Mouse (Mus musculus): ENCODE results near the gene Dop1a. TPM values are rescaled to one million over a fixed set of nuclear protein-coding genes. Genes with fewer than 3 reads are reported as not detected.
"Not testable (repeated sequence)": the region's sequence is repeated elsewhere in the genome, so short reads cannot be mapped to it uniquely, and the experiment has no call there.

The Dop1a gene
- total RNA-seq, 2 experiments from 2014 or later = 5.8 to 11.0 TPM

DNA sequence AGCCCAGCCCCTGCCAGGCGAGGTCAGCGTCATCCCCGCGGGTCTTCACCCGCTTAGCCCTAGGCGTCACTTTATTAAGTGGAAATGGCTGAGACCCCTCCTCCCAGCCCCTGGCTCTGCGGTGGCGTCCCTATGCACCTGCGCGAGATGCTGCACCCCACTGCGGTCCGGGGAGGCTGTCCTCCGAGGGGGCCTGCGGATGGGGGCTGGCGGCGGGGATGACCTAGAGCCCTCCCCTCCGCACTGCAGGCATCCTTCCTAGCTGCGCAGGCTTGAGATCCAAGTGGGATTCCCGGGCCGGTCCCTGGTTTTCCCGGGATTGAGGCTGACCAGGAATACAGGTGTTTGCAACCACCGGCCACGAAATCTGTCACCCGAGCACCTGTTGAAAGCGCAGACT lies 105.2 kb downstream of the Dop1a start:
- peak; percentile 20; the same call in 1 of the 2 replicates for ATAC-seq (replicated peaks; ENCODE audit: low FRiP score, poor library complexity, severe bottlenecking)

DNA sequence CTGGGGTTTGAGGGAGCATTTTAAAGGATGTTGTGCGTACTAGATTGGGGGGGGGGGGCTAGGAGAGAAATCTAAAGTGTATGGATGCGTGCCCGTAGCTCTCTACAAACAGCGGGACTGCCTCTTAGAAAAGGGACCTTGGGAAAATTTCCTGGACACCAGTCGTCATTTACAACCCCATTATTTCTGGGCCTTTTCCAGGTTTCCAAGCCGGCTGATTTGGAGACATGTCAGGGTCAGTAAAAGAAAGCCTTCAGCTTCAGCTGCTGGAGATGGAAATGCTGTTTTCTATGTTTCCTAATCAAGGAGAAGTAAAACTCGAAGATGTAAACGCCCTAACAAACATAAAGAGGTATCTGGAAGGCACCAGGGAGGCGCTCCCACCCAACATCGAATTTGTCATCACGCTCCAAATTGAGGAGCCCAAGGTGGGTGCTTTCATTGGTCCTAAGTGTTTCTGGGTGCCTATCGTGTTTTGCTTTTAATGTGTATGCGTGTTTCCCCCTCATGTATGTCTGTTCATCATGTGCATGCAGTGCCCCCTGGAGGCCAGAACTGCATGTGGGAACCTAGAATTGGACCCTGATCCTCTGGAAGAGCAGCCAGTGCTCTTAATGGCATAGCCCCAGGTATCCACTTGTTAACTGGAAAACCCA lies 105.8 kb downstream of the Dop1a start:
- ATAC-seq (replicated peaks; ENCODE audit: low FRiP score, poor library complexity, severe bottlenecking) = peak; percentile 69

DNA sequence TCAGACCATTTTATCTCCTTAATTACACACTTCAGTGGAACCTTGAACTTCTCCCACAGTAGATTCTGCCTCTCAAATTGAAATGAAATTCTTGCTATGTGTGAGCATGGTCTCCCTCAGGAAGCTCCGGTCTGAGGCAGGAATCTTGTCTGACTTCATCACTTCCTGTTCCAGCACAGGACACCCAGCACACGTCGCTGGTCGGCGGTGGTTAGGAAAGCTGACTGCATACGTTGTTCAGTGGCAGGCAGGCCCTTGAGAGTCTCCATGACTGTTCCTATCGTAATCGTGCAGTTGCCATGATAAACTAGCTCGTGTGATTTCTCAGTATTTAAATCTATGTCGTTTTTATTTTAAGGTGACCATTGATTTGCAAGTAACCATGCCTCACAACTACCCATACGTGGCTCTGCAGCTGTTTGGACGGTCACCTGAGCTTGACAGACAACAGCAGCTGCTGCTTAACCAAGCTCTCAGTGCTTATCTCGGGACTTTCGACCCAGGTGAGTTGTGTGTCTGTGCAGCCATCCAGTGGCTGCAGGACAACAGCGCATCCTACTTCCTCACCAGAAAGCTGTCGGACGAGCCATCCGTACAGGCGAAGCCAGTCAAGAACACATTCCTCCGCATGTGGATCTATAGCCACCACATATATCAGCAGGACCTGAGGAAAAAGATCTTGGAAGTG lies 106.8 kb downstream of the Dop1a start:
- ATAC-seq (replicated peaks; ENCODE audit: low FRiP score, poor library complexity, severe bottlenecking) = no peak

DNA sequence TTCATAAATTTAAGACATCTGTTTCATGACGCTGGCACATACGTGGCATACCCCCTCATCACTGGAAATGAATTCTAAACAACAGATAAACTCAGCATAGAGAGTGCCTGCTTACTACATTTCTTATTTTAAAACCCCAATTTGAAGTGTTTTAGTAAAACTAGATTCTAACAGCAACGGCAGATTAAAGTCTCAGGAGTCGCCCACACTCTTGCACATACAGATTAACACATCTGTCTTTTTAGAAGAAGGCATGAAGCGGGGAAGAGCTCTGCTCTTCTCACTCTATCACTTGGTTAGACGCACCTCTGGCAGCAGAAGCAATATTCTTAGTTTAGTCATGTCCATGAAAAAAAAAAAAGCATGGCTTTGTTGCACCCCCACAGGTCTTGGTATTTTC lies 108.2 kb downstream of the Dop1a start:
- no peak for ATAC-seq (replicated peaks; ENCODE audit: low FRiP score, poor library complexity, severe bottlenecking)

DNA sequence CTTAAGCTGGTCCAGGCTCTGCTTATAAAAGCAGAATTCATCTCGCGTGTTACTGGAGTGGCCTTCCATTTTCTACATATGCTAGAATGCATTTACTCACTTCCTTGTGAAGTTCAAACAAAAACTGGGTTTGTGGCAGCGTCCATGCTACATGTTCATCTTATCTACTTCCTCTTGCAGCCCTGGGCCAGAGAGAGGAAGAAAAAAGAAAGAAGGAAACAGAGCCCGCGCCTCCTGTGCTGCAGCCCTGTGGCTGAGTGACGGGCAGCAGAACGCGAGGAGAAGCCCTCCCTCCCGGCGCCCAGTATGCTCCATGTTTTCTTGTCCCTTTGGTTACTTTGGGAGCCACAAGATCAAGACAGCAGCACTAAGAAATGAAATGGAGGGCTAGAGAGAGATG lies 112.7 kb downstream of the Dop1a start:
- ATAC-seq (replicated peaks; ENCODE audit: low FRiP score, poor library complexity, severe bottlenecking) = no peak

DNA sequence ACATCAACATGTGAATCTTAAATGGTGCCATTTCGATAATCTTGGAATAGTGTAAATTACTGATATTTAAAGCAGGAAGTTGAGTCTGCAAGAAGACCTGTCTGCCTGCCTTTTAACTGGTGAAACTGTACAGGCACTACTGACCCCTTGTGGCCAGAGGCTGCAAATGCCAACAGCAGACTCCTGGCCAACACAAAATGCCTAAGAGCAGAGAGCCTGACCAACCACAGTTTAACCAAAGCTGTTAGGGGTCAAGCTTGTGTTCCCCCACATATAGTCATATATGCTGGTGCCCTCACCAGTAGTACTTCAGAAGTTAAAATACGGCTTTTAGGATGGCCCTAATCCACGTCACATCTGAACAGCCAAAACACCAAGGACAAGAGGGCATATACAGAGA lies 116.8 kb downstream of the Dop1a start:
- peak; percentile 90 for ATAC-seq (replicated peaks; ENCODE audit: low FRiP score, poor library complexity, severe bottlenecking)

DNA sequence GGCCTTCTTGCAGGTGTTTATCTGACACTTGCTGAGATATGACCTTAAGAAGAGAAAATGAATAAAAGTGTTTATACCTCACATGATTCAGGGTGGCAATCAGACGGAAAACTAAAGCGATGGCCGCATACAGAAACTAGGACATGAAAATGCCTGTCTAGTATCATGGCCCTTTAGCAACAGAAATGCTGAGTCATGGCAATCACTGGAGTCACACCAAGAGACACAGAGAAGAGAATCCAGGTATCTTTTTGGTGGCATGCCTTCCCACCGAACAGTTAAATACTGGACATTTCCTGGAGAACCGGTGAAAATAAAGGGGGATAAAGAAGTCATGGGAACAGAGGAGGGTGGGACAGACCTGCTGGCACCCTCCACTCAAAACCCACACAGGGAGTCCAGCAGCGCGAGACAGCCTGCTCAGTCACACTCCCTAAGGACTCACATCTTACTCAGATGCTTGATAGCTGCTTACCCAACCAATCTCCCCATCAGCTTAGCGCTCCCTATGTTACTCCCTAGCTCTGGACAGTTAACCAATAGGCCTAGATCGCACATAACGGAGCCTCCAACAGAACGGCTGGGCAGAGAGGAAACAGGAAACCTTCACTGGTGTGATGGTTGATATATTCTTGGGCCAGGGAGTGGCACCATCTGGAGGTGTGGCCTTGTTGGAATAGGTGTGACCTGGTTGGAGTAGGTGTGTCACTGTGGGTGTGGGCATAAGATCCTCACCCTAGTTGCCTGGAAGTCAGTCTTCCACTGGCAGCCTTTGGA lies 120.3 kb downstream of the Dop1a start:
- ATAC-seq (replicated peaks; ENCODE audit: low FRiP score, poor library complexity, severe bottlenecking) = no peak

DNA sequence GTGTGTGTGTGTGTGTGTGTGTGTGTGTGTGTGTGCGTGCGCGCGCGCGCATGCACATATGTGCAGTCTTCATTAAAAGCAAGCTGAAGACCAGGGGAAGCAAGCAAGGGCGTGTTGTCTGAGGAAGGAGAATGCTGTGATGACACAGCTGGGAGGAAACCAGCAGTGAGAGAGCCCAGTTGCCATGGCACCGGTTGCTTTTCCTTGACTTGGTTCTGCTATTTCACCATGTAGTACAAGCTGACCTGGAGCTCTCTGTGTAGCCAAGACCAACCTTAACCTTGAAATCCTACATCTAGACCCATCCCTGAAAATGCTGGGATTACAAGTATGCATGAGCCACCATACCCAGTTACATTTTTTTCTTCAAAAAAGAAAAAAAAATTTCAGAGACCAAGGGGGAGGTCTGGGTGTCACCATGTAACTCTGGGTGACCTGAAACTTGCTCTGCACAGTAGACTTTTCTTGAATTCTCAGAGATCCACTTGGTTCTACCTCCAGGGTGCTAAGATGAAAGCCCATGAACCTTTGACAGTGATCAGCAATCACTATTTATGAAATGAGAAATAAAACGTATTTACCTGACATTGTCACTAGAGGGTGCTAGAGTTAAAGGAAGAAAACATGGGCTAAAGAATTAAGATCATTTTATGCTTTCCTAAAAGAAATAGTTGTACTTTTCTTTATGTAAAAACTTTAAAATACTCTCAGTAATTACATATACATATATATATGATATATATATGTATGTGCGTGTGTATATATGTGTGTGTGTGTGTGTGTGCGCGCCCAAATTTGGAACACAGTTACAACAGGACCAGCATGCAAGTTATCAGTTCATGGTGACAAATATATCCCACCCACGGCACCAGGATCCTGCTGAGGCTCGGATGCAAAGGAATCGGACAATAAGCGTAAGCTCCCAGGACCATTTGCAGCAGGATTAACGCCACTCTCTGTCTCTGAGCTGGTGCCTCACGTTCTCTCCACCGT lies 126.0 kb downstream of the Dop1a start:
- ATAC-seq (replicated peaks; ENCODE audit: low FRiP score, poor library complexity, severe bottlenecking) = no peak

DNA sequence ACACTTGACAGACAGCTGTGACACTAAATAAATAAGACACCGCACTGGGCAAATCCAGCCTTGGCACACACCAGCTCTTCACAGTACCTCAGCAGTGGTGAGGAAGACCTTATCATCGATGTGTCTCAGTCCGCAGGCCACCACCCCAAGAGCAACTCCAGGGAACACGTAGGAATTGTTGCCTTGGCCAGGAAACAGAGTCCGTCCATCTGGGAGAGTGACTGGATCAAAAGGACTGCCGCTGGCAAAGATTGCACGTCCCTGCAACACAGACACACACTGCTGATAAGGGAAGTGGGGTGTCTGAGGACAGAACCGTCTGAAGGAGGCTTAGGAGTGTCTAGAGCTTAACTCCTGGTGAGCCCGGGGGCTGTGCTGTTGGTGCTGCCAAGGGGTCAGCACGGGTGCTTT lies 127.4 kb downstream of the Dop1a start:
- not testable (repeated sequence) for ATAC-seq (replicated peaks; ENCODE audit: low FRiP score, poor library complexity, severe bottlenecking)

DNA sequence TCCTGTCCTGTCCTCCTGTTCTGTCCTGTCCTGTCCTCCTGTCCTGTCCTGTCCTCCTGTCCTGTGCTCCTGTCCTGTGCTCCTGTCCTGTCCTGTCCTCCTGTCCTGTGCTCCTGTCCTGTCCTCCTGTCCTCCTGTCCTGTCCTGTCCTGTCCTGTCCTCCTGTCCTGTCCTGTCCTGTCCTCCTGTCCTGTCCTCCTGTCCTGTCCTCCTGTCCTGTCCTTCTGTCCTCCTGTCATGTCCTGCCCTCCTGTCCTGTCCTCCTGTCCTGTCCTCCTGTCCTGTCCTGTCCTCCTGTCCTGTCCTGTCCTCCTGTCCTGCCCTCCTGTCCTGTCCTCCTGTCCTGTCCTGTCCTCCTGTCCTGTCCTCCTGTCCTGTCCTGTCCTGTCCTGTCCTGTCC lies 130.0 kb downstream of the Dop1a start:
- not testable (repeated sequence) for ATAC-seq (replicated peaks; ENCODE audit: low FRiP score, poor library complexity, severe bottlenecking)

DNA sequence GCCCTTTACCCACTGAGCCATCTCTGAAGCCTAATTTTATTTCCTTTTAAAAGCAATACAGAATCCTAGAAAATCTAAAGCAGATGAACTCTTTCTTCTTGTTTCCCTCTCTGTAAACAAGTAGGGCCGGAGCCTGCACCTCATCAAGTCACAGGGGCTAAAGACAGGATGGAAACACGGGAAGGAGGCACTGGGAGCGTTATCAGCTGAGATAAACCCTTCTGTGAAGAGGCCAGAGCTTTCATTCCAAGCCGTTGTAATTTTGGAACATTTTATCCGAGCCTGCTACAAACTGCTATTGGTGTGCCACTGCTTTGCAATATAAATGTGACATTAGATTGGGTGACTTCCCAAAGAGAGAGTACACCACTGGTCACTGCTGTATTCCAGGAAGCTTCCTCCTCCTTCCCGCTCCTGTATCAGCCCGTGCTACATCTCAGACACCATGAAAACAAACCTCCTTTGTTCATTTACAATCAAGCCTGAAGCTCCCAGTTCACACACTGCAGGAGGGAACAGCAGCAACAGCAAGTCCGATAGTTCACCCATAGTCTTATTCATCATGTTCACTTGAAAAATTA lies 132.9 kb downstream of the Dop1a start:
- no peak for ATAC-seq (replicated peaks; ENCODE audit: low FRiP score, poor library complexity, severe bottlenecking)

Other genes starting within 250 kb of the Dop1a start
- gene Ube2cbp, start 2.2 kb upstream of the Dop1a start, total RNA-seq (2015; ENCODE audit: low replicate concordance) = 1.5 and 4.2 TPM in 2 replicates
- 0.98 and 2.0 TPM in 2 replicates for gene Ube2cbp, start 2.2 kb upstream of the Dop1a start, total RNA-seq (2017; ENCODE audit: low replicate concordance)
- 5.8 and 7.3 TPM in 2 replicates for gene Pgm3, start 104.7 kb downstream of the Dop1a start, total RNA-seq (2015; ENCODE audit: low replicate concordance)
- 1.8 and 2.7 TPM in 2 replicates for gene Pgm3, start 104.7 kb downstream of the Dop1a start, total RNA-seq (2017; ENCODE audit: low replicate concordance)
- gene Rwdd2a, start 104.8 kb downstream of the Dop1a start, total RNA-seq (2015; ENCODE audit: low replicate concordance) = not detected in 2 replicates
- gene Rwdd2a, start 104.8 kb downstream of the Dop1a start, total RNA-seq (2017; ENCODE audit: low replicate concordance) = 0.34 and 1.3 TPM in 2 replicates
- 0.58 TPM in 1 of 2 replicates, not detected in the other for gene Me1, start 228.8 kb downstream of the Dop1a start, total RNA-seq (2015; ENCODE audit: low replicate concordance)
- 2.8 TPM in 1 of 2 replicates, not detected in the other for gene Me1, start 228.8 kb downstream of the Dop1a start, total RNA-seq (2017; ENCODE audit: low replicate concordance)